Mouse (Mus musculus): Measurements from ENCODE around the gene Dnajb4.

DNA sequence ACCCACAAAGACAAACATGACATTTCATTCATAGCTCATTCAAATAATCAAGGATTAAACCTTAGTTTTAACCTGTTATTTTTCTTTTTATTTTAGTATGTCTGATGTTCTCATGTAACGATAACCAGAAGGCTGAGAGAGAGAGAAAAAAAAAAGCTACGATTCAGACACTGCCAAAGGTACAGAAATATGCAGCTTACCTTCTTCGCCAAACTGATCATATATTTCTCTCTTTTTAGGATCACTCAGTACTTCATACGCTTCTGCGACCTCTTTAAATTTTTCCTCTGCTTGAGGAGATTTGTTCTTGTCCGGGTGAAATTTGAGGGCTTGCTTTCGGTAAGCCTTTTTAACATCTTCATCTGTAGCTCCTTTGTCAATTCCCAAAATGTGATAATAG, 16.9 kb downstream of the Dnajb4 start:
- no peak for TF ChIP-seq CTCF (IDR thresholded peaks at IDR 0.05; ENCODE audit: low read depth)
- TF ChIP-seq EP300 (IDR thresholded peaks at IDR 0.05; ENCODE audit: low read depth) = no peak

Measured in liver, postnatal 0 days (tissue).